Mouse (Mus musculus) embryonic fibroblast, embryonic 13.5 days (primary cell): ENCODE data around the gene Fbf1.

ENCODE experiments used
- CTCF ChIP-seq: IDR thresholded peaks from 2 replicates; pipeline ENCODE4 v1.5.1; 2011; ENCODE audit warnings: mild to moderate bottlenecking, control low read depth, low read length, moderate library complexity, borderline replicate concordance; ENCODE audit not compliant: insufficient read depth
- POLR2A ChIP-seq: IDR thresholded peaks from 2 replicates; pipeline ENCODE4 v1.6.1; 2011; ENCODE audit warnings: low read depth, mild to moderate bottlenecking, control low read depth, low read length, moderate library complexity

DNA sequence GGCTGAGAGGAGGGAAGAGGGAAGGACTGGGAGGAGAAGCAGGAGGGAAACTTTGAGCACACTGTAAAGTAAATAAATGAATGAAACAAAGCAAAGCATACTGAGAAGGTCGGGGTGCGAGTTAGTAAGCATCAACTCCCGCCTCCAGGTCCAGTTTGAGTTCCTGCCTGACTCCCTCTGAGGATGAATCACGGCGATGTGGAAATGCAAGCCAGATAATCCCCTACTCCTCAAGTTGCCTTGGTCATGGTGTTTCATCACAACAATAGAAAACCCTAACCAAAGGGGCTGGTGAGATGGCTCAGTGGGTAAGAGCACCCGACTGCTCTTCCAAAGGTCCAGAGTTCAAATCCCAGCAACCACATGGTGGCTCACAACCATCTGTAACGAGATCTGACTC is 8.0 kb upstream of the Fbf1 start:
- TF ChIP-seq POLR2A (no peak), CTCF (no peak)
